Mouse (Mus musculus) heart, adult 2 months (tissue): ENCODE measurements at regions not wholly inside any gene's neighbourhood (a gene's known extent, or its start where the extent isn't known, plus 50 kb on each side); places are given as distances from the start of the nearest gene placed in this dataset.

Experiments
- DNase-seq, 2 experiments: peaks; one replicate each; pipeline ENCODE4 v3.0.0; 2021
- H3K27ac ChIP-seq: fragments of 200-600 bp; 2 replicates; pipeline ENCODE4 v1.8.1; 2022
- H3K27me3 ChIP-seq: fragments of 200-500 bp; 2 replicates; pipeline ENCODE4 v1.6.1; 2012; ENCODE audit warnings: mild to moderate bottlenecking, low read length, inconsistent platforms, mixed read lengths; ENCODE audit not compliant: control insufficient read depth, insufficient read depth
- H3K36me3 ChIP-seq: fragments of 200-500 bp; 2 replicates; pipeline ENCODE4 v1.6.1; 2012; ENCODE audit warnings: low read length, inconsistent platforms; ENCODE audit not compliant: control insufficient read depth, insufficient read depth
- H3K4me1 ChIP-seq: fragments of 200-500 bp; 2 replicates; pipeline ENCODE4 v1.6.1; 2011; ENCODE audit warnings: low read length; ENCODE audit not compliant: control insufficient read depth, insufficient read depth
- H3K4me3 ChIP-seq: fragments of 200-600 bp; 2 replicates; pipeline ENCODE4 v1.8.1; 2022
- H3K79me2 ChIP-seq: fragments of 200-500 bp; replicated peaks from 2 replicates; pipeline ENCODE4 v1.6.1; 2012; ENCODE audit warnings: mild to moderate bottlenecking, inconsistent platforms, low read length, moderate library complexity, mixed read lengths; ENCODE audit not compliant: control insufficient read depth, insufficient read depth
- H3K9ac ChIP-seq: fragments of 200-500 bp; 2 replicates; pipeline ENCODE4 v1.6.1; 2012; ENCODE audit warnings: low read depth, mild to moderate bottlenecking, control low read depth, inconsistent platforms, low read length, mixed read lengths
- CTCF ChIP-seq: fragments of 200-600 bp; IDR thresholded peaks from 2 replicates; pipeline ENCODE4 v1.8.1; 2022; ENCODE audit warnings: antibody characterized with exemption, mild to moderate bottlenecking, moderate library complexity
- EP300 ChIP-seq: fragments of 200-500 bp; IDR thresholded peaks from 2 replicates; pipeline ENCODE4 v1.6.1; 2011; ENCODE audit warnings: low read depth, low read length, control low read depth; ENCODE audit not compliant: insufficient read depth
- POLR2A ChIP-seq: fragments of 200-500 bp; IDR thresholded peaks from 2 replicates; pipeline ENCODE4 v1.6.1; 2011; ENCODE audit warnings: mild to moderate bottlenecking, low read depth, low read length, control low read depth; ENCODE audit not compliant: insufficient read depth
- WGBS: fragments of 180-500 bp; shearing (Covaris S2); methylation state at CpG from one replicate; pipeline ENCODE4 v1.1.7; 2018; 5-methylcytosine and 5-hydroxymethylcytosine counted together
- intact Hi-C: fragments of 180-260 bp; cut with DNase I; formaldehyde crosslinking; loops from one replicate; pipeline ENCODE4 v1.15.1; 2025

- no peaks in the 10 kb centered on the region for H3K27me3 ChIP-seq
- no peak overlapping the region for H3K4me3 ChIP-seq
- 90% methylated on average over 7 of the region's 7 CpGs for WGBS
- no peaks in the 10 kb centered on the region for H3K36me3 ChIP-seq
- intact Hi-C loops: no loop called here
- no peak for DNase-seq
- no peaks in the 10 kb centered on the region for H3K79me2 ChIP-seq
- H3K4me1 ChIP-seq: no peaks in the 10 kb centered on the region
- TF ChIP-seq POLR2A (no peak), EP300 (no peak), CTCF (no peak)
- no peak overlapping the region for H3K9ac ChIP-seq
- H3K27ac ChIP-seq: no peak overlapping the region
Measured at GRCm38 (mm10) chr15:37062585-37062984, 55.0 kb upstream of the Zfp706 start.

- no peaks in the 10 kb centered on the region for H3K27me3 ChIP-seq
- intact Hi-C loops: no loop called here
- no peak overlapping the region for H3K4me3 ChIP-seq
- 85% methylated on average over 6 of the region's 6 CpGs for WGBS
- no peaks in the 10 kb centered on the region for H3K36me3 ChIP-seq
- H3K79me2 ChIP-seq: no peaks in the 10 kb centered on the region
- no peaks in the 10 kb centered on the region for H3K4me1 ChIP-seq
- no peak for TF ChIP-seq CTCF
- no peak for TF ChIP-seq POLR2A
- TF ChIP-seq EP300: no peak
- H3K27ac ChIP-seq: no peak overlapping the region
- no peak for DNase-seq
- no peak overlapping the region for H3K9ac ChIP-seq
Measured at GRCm38 (mm10) chr15:37061501-37061900, 53.9 kb upstream of the Zfp706 start.

GRCm38 (mm10) chr15:37060831-37061230 lies 53.3 kb upstream of the Zfp706 start:
- no peaks in the 10 kb centered on the region for H3K27me3 ChIP-seq
- H3K4me1 ChIP-seq: no peaks in the 10 kb centered on the region
- H3K27ac ChIP-seq: no peak overlapping the region
- intact Hi-C loops: no loop called here
- H3K79me2 ChIP-seq: no peaks in the 10 kb centered on the region
- H3K9ac ChIP-seq: no peak overlapping the region
- 88% methylated on average over 6 of the region's 6 CpGs for WGBS
- no peaks in the 10 kb centered on the region for H3K36me3 ChIP-seq
- TF ChIP-seq POLR2A: no peak
- no peak for TF ChIP-seq EP300
- TF ChIP-seq CTCF: no peak
- H3K4me3 ChIP-seq: no peak overlapping the region
- DNase-seq: no peak
